Mouse (Mus musculus) stomach, postnatal 0 days (tissue): ENCODE results near the gene Tnfaip8l2.

Experiments
- CTCF ChIP-seq: IDR thresholded peaks from 2 replicates; pipeline ENCODE4 v1.5.1; 2016; ENCODE audit warnings: antibody characterized with exemption, low read depth, mild to moderate bottlenecking, moderate library complexity
- EP300 ChIP-seq: optimal IDR thresholded peaks from 2 replicates; pipeline ENCODE3; 2016; ENCODE audit warnings: antibody characterized with exemption

DNA sequence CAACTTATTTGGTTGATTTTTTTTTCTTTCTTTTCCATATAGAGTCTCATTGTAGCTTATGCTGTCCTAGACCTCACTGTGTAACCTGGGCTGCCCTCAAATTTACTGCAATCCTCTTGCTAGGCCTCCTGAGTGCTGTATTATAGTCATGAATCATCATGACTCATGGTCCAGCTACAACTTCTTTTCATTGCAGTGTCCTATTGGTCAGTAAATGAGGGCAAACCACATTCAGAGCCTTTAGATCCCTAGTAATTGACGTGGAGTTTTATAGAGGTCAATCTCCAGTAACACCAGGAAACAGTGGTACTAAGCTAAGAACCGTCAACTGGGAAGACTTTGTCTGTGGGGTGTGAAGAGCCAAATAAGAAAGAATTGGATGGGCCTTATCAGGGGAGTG, 24.4 kb downstream of the Tnfaip8l2 start:
- TF ChIP-seq CTCF: no peak
- TF ChIP-seq EP300: no peak
